Mouse (Mus musculus) MEL (cell line): ENCODE results near the gene 0610012G03Rik. TPM values are rescaled to one million over a fixed set of nuclear protein-coding genes. Genes with fewer than 3 reads are reported as not detected.

Experiments used
- DNase-seq: peaks from one replicate; pipeline ENCODE4 v3.0.0; 2011; ENCODE audit warnings: low read depth, low spot score
- H3K27ac ChIP-seq: 2 replicates; pipeline ENCODE4 v1.5.1; 2012; ENCODE audit warnings: low read depth, mild to moderate bottlenecking, control low read depth, low read length, moderate library complexity; ENCODE audit not compliant: control insufficient read depth
- H3K27me3 ChIP-seq, 2 experiments: fragments of 150-350 bp in 1 of 2; sonication (generic) in 1 of 2; 2 replicates each; pipeline ENCODE4 v1.6.1; 2012; ENCODE audit warnings: low read length in 2 of 2, mild to moderate bottlenecking in 2 of 2, improper control_type of control experiment in 1 of 2, moderate library complexity in 1 of 2; ENCODE audit not compliant: insufficient read depth in 2 of 2, control insufficient read depth in 1 of 2
- H3K36me3 ChIP-seq, 2 experiments: 2 replicates each; pipeline ENCODE4 v1.6.1; 2012 to 2014; ENCODE audit warnings: low read length in 2 of 2, improper control_type of control experiment in 1 of 2, inconsistent platforms in 1 of 2, mild to moderate bottlenecking in 1 of 2; ENCODE audit not compliant: insufficient read depth in 2 of 2, control insufficient read depth in 1 of 2
- H3K4me1 ChIP-seq, 2 experiments: fragments of 150-350 bp in 1 of 2; sonication (generic) in 1 of 2; 2 replicates each; pipeline ENCODE4 v1.6.1; 2012; ENCODE audit warnings: low read length in 2 of 2, improper control_type of control experiment in 1 of 2, mild to moderate bottlenecking in 1 of 2; ENCODE audit not compliant: insufficient read depth in 2 of 2, control insufficient read depth in 1 of 2
- H3K4me3 ChIP-seq, 2 experiments: fragments of 150-350 bp in 1 of 2; sonication (generic) in 1 of 2; 2 replicates each; pipeline ENCODE4 v1.5.1; 2012; ENCODE audit warnings: low read depth in 2 of 2, low read length in 2 of 2, mild to moderate bottlenecking in 2 of 2, moderate library complexity in 2 of 2, control low read depth in 1 of 2, improper control_type of control experiment in 1 of 2; ENCODE audit not compliant: control insufficient read depth in 1 of 2, insufficient read depth in 1 of 2
- H3K79me2 ChIP-seq: 2 replicates; pipeline ENCODE4 v1.6.1; 2012; ENCODE audit warnings: mild to moderate bottlenecking, low read length, moderate library complexity; ENCODE audit not compliant: control insufficient read depth, poor library complexity, insufficient read depth
- H3K9ac ChIP-seq: 2 replicates; pipeline ENCODE4 v1.6.1; 2012; ENCODE audit warnings: low read depth, mild to moderate bottlenecking, control low read depth, low read length, moderate library complexity; ENCODE audit not compliant: control insufficient read depth, poor library complexity, severe bottlenecking
- H3K9me3 ChIP-seq: fragments of 150-350 bp; sonication (generic); replicated peaks from 2 replicates; pipeline ENCODE4 v1.6.1; 2012; ENCODE audit warnings: mild to moderate bottlenecking, low read length, improper control_type of control experiment, moderate library complexity; ENCODE audit not compliant: insufficient read depth
- CHD1 ChIP-seq: IDR thresholded peaks from 2 replicates; pipeline ENCODE4 v1.6.1; 2012; ENCODE audit warnings: low read depth, mild to moderate bottlenecking, inconsistent platforms, low read length, improper control_type of control experiment
- E2F4 ChIP-seq: IDR thresholded peaks from 2 replicates; pipeline ENCODE4 v1.6.1; 2011; ENCODE audit warnings: low read depth, low read length, improper control_type of control experiment, borderline replicate concordance
- ELF1 ChIP-seq: IDR thresholded peaks from 2 replicates; pipeline ENCODE4 v1.6.1; 2014; ENCODE audit warnings: low read depth, mild to moderate bottlenecking, inconsistent platforms, low read length, improper control_type of control experiment, moderate library complexity
- EP300 ChIP-seq, 2 experiments: IDR thresholded peaks; 2 replicates each; pipeline ENCODE4 v1.6.1; 2011; ENCODE audit warnings: improper control_type of control experiment in 2 of 2, low read length in 2 of 2, low read depth in 1 of 2, mild to moderate bottlenecking in 1 of 2
- GABPA ChIP-seq: IDR thresholded peaks from 2 replicates; pipeline ENCODE4 v1.6.1; 2012; ENCODE audit warnings: low read depth, mild to moderate bottlenecking, inconsistent platforms, low read length, improper control_type of control experiment, moderate library complexity
- JUND ChIP-seq: IDR thresholded peaks from 2 replicates; pipeline ENCODE4 v1.6.1; 2011; ENCODE audit warnings: low read depth, mild to moderate bottlenecking, improper control_type of control experiment, low read length
- KAT2A ChIP-seq: conservative IDR thresholded peaks from 2 replicates; pipeline ENCODE4 v1.6.1; 2012; ENCODE audit warnings: low read depth, low read length, improper control_type of control experiment, inconsistent platforms
- MAZ ChIP-seq: IDR thresholded peaks from 2 replicates; pipeline ENCODE4 v1.6.1; 2012; ENCODE audit warnings: low read depth, mild to moderate bottlenecking, inconsistent platforms, low read length, improper control_type of control experiment
- MXI1 ChIP-seq: IDR thresholded peaks from 2 replicates; pipeline ENCODE4 v1.6.1; 2011; ENCODE audit warnings: mild to moderate bottlenecking, low read depth, low read length, improper control_type of control experiment
- MYB ChIP-seq: IDR thresholded peaks from 2 replicates; pipeline ENCODE4 v1.6.1; 2011; ENCODE audit warnings: mild to moderate bottlenecking, low read depth, low read length, improper control_type of control experiment
- NRF1 ChIP-seq: IDR thresholded peaks from 2 replicates; pipeline ENCODE4 v1.6.1; 2014; ENCODE audit warnings: low read depth, mild to moderate bottlenecking, inconsistent platforms, low read length, improper control_type of control experiment, moderate library complexity; ENCODE audit not compliant: poor library complexity, insufficient read depth, severe bottlenecking
- POLR2A ChIP-seq, 2 experiments: IDR thresholded peaks; 2 replicates each; pipeline ENCODE4 v1.6.1; 2011 to 2012; ENCODE audit warnings: low read length in 2 of 2, mild to moderate bottlenecking in 2 of 2, control low read depth in 1 of 2, improper control_type of control experiment in 1 of 2, low read depth in 1 of 2, moderate library complexity in 1 of 2; ENCODE audit not compliant: control insufficient read depth in 1 of 2, insufficient read depth in 1 of 2, poor library complexity in 1 of 2
- POLR2AphosphoS2 ChIP-seq: IDR thresholded peaks from 2 replicates; pipeline ENCODE4 v1.6.1; 2011; ENCODE audit warnings: low read length, improper control_type of control experiment
- POLR2AphosphoS5 ChIP-seq: IDR thresholded peaks from 2 replicates; pipeline ENCODE4 v1.6.1; 2012; ENCODE audit warnings: low read depth, borderline replicate concordance, mild to moderate bottlenecking, inconsistent platforms, low read length, moderate library complexity, mixed read lengths
- TAL1 ChIP-seq: IDR thresholded peaks from 2 replicates; pipeline ENCODE4 v1.6.1; 2012; ENCODE audit warnings: mild to moderate bottlenecking, inconsistent platforms, low read length, moderate library complexity, mixed read lengths
- TBP ChIP-seq: IDR thresholded peaks from 2 replicates; pipeline ENCODE4 v1.8.0; 2011; ENCODE audit warnings: low read depth, low read length, improper control_type of control experiment
- USF1 ChIP-seq: IDR thresholded peaks from 2 replicates; pipeline ENCODE4 v1.6.1; 2014; ENCODE audit warnings: low read depth, mild to moderate bottlenecking, inconsistent platforms, low read length, improper control_type of control experiment, moderate library complexity
- ZC3H11A ChIP-seq: IDR thresholded peaks from 2 replicates; pipeline ENCODE4 v1.6.1; 2012; ENCODE audit warnings: low read depth, mild to moderate bottlenecking, inconsistent platforms, low read length, improper control_type of control experiment
- polyA plus RNA-seq, 2 experiments: library from polyadenylated mRNA; stranded (reverse) in 1 of 2; unstranded in 1 of 2; fragments of >175 nt in 1 of 2; fragments of >200 nt in 1 of 2; gene quantifications; 2 replicates each; pipeline versions ENCODE4 v1.2.1 to v1.2.4; 2012; ENCODE audit warnings: low replicate concordance in 2 of 2, low read depth in 1 of 2; ENCODE audit not compliant: insufficient read length in 2 of 2, insufficient read depth in 1 of 2, missing spikeins in 1 of 2
- total RNA-seq: library from RNA; depleted of rRNA; stranded (reverse); fragments of 300-350 nt; gene quantifications from 2 replicates; pipeline ENCODE4 v1.2.3, GENCODE M21; 2012

0610012G03Rik gene
- total and polyA plus RNA-seq, 3 experiments: 41.9 to 56.2 TPM; not detected in 1

GRCm38 (mm10) chr16:31935091-31935979, 13.0 kb downstream of the 0610012G03Rik start:
- no peak overlapping the region for H3K4me3 ChIP-seq
- no peak overlapping the region for H3K27ac ChIP-seq
- no peaks in the 10 kb centered on the region for H3K27me3 ChIP-seq
- H3K79me2 ChIP-seq: no peaks in the 10 kb centered on the region
- H3K9ac ChIP-seq: no peak overlapping the region
- no peaks in the 10 kb centered on the region for H3K36me3 ChIP-seq
- peaks cover 0 to 8% of the 10 kb centered on the region in 2 experiments; a peak in 2 of 4 replicates for H3K4me1 ChIP-seq
- no peaks in the 10 kb centered on the region for H3K9me3 ChIP-seq
- TF ChIP-seq POLR2A (IDR thresholded peaks at IDR 0.05; ENCODE audit: control insufficient read depth in 1 of 2, insufficient read depth in 1 of 2, low read depth in 1 of 2, low read length in 2 of 2, poor library complexity in 1 of 2) (no peak), USF1 (no peak), POLR2AphosphoS5 (no peak), POLR2AphosphoS2 (no peak), ZC3H11A (no peak), GABPA (no peak), MAZ (no peak), TBP (no peak), MXI1 (no peak), EP300 (IDR thresholded peaks at IDR 0.05; ENCODE audit: low read depth in 1 of 2, low read length in 2 of 2) (no peak)
- TF ChIP-seq, all 39 proteins: peak for 0
- DNase-seq: no peak

- no peak for DNase-seq
- Histone ChIP-seq H3K9ac (no peak overlapping the region), H3K36me3 (no peaks in the 10 kb centered on the region), H3K4me3 (no peak overlapping the region), H3K27ac (no peak overlapping the region), H3K4me1 (peaks cover 0 to 6% of the 10 kb centered on the region in 2 experiments; a peak in 1 of 4 replicates), H3K79me2 (no peaks in the 10 kb centered on the region), H3K27me3 (no peaks in the 10 kb centered on the region), H3K9me3 (no peaks in the 10 kb centered on the region)
- TF ChIP-seq E2F4 (no peak), POLR2AphosphoS5 (no peak), MAZ (no peak), MYB (no peak), CHD1 (no peak), KAT2A (no peak), ELF1 (no peak), JUND (no peak), TBP (no peak), TAL1 (no peak), GABPA (no peak), NRF1 (no peak), ZC3H11A (no peak)
These were observed 13.7 kb downstream of the 0610012G03Rik start for GRCm38 (mm10) chr16:31934550-31935010.
